ENCODE assay signal across 18 mouse cellular contexts in genomic region chr6:114258661-114259193, GRCm38 (mm10). TPM values are rescaled to one million over a fixed set of nuclear protein-coding genes. Genes with fewer than 3 reads are reported as not detected.
A peak's percentile ranks its signal among the peaks of the same experiment; 100 is the strongest.
DNase-seq lines count a peak whose midpoint lies in the region; ATAC-seq lines count a peak whose summit lies in the region.
"Had no signal": no experiment of that assay in that cellular context is flagged by ENCODE, and none has a peak within 500 bp of the region (broad histone marks: within the 10 kb centered on the region; RNA-seq: fewer than 3 reads in every experiment).

No protein-coding gene starts in this region.

- H3K9ac ChIP-seq in neural tube, embryonic 13.5 days = no peak overlapping the region
- H3K9ac ChIP-seq: embryonic facial prominence, embryonic 12.5 days; liver, embryonic 14.5 days; neural tube, embryonic 12.5 days had no signal

- intact Hi-C loops in heart, postnatal 10 days (cut with DNase I) = no loop called here

- peak; percentile 91 for DNase-seq in heart, adult 11 months
- DNase-seq in heart, postnatal 10 days = no peak
- DNase-seq in neural tube, embryonic 10.5 days (ENCODE audit: extremely low spot score, low spot score) = no peak
- DNase-seq in skeletal muscle tissue, adult 2 months (ENCODE audit: low read depth, low spot score) = peak; percentile 33
- DNase-seq in kidney, adult 8-10 months = no peak
- DNase-seq in B cell, adult 2 months = no peak
- DNase-seq: adrenal gland, postnatal 36 days; gastrocnemius, postnatal 14 days; kidney, adult 2 months; kidney, postnatal 4 days; lung, postnatal 14 days; thymus, postnatal 4 days had no signal

- H3K36me3 ChIP-seq in neural tube, embryonic 13.5 days = no peaks in the 10 kb centered on the region
- no peaks in the 10 kb centered on the region for H3K36me3 ChIP-seq in macrophage (ENCODE audit: inconsistent target)
- H3K36me3 ChIP-seq: embryonic facial prominence, embryonic 12.5 days; neural tube, embryonic 12.5 days had no signal

- H3K27ac ChIP-seq in neural tube, embryonic 13.5 days (replicated peaks) = peak overlapping the region; percentile 23; the same call in 1 of the 2 replicates
- H3K27ac ChIP-seq in macrophage = peak overlapping the region; percentile 76
- H3K27ac ChIP-seq: embryonic facial prominence, embryonic 12.5 days; liver, embryonic 14.5 days; neural tube, embryonic 12.5 days had no signal

- H3K4me1 ChIP-seq in neural tube, embryonic 13.5 days (replicated peaks) = peaks cover 47% of the 10 kb centered on the region
- H3K4me1 ChIP-seq: embryonic facial prominence, embryonic 12.5 days had no signal

- 41% methylated on average over 3 of the region's 3 CpGs for WGBS in neural tube, embryonic 13.5 days
- 41% methylated on average over 2 of the region's 3 CpGs for WGBS in macrophage (ENCODE audit: missing documents)

- H3K4me3 ChIP-seq in neural tube, embryonic 13.5 days = no peak overlapping the region
- no peak overlapping the region for H3K4me3 ChIP-seq in macrophage (ENCODE audit: inconsistent target)
- H3K4me3 ChIP-seq: embryonic facial prominence, embryonic 12.5 days; neural tube, embryonic 12.5 days had no signal

- H3K27me3 ChIP-seq in neural tube, embryonic 13.5 days = peaks cover 8% of the 10 kb centered on the region; the same call in 1 of the 2 replicates
- H3K27me3 ChIP-seq: neural tube, embryonic 12.5 days had no signal

- no peaks in the 10 kb centered on the region for H3K9me3 ChIP-seq in neural tube, embryonic 13.5 days
- H3K9me3 ChIP-seq: embryonic facial prominence, embryonic 12.5 days; neural tube, embryonic 12.5 days had no signal

- no peak for ATAC-seq in neural tube, embryonic 13.5 days (ENCODE audit: low read depth)
- ATAC-seq: Patski had no signal

- H3K79me2 ChIP-seq in macrophage (ENCODE audit: inconsistent target) = no peaks in the 10 kb centered on the region

- no peak overlapping the region for H3K4me2 ChIP-seq in neural tube, embryonic 13.5 days
- H3K4me2 ChIP-seq: embryonic facial prominence, embryonic 12.5 days; neural tube, embryonic 12.5 days had no signal

RNA-seq across cellular contexts. Expression of gene Slc6a1, which starts 23.7 kb away (rescaled TPM):
- total RNA-seq in heart, postnatal 10 days (2021) = under 1 TPM; 0.10 to 0.20 TPM
- 66.6 and 67.8 TPM in 2 replicates for polyA plus RNA-seq in neural tube, embryonic 13.5 days (2015; fragmentation: Nextera tagmentation; extraction: Ambion mirVana)
- 1 to 10 TPM in 1 of 26 experiments, under 1 TPM in 2, not detected in 23; 0.22 to 1.1 (median 0.55) TPM for total RNA-seq in macrophage (2018; cell fraction: chromatin; rRNA removed)
- total RNA-seq in macrophage (2018; cell fraction: cytosol; rRNA removed) = under 1 TPM in 6 of 26 experiments, not detected in 20; 0.04 to 0.24 (median 0.07) TPM
- under 1 TPM in 3 of 26 experiments, not detected in 23; 0.29 to 0.43 (median 0.39) TPM for total RNA-seq in macrophage (2018; cell fraction: nucleus; rRNA removed)
- not detected in 3 replicates for polyA plus RNA-seq in macrophage (2018)
- total RNA-seq: adrenal gland, postnatal 36 days had no signal
- polyA plus RNA-seq: Patski had no signal

Comparison
In these comparisons a context has a peak if more than half of its experiments do, and no peak if none do; other contexts are left out.
1. DNase-seq: peak in heart, adult 11 months (single experiment) and skeletal muscle tissue, adult 2 months (single experiment); none in heart, postnatal 10 days (0 of 2), neural tube, embryonic 10.5 days (single experiment), kidney, adult 8-10 months (0 of 2) and B cell, adult 2 months (0 of 2).
2. RNA of gene Slc6a1, which starts 23.7 kb away (polyA plus RNA-seq): 66.6 to 67.8 TPM in neural tube, embryonic 13.5 days; not detected in macrophage; every median in the first group is over 10 times any median in the second.